Mouse (Mus musculus) MEL (cell line): ENCODE results near the gene 2410004B18Rik. TPM values are rescaled to one million over a fixed set of nuclear protein-coding genes. Genes with fewer than 3 reads are reported as not detected.

ENCODE experiments used
- DNase-seq: peaks from one replicate; pipeline ENCODE4 v3.0.0; 2011; ENCODE audit warnings: low read depth, low spot score
- H3K27ac ChIP-seq: 2 replicates; pipeline ENCODE4 v1.5.1; 2012; ENCODE audit warnings: low read depth, mild to moderate bottlenecking, control low read depth, low read length, moderate library complexity; ENCODE audit not compliant: control insufficient read depth
- H3K27me3 ChIP-seq, 2 experiments: fragments of 150-350 bp in 1 of 2; sonication (generic) in 1 of 2; 2 replicates each; pipeline ENCODE4 v1.6.1; 2012; ENCODE audit warnings: low read length in 2 of 2, mild to moderate bottlenecking in 2 of 2, improper control_type of control experiment in 1 of 2, moderate library complexity in 1 of 2; ENCODE audit not compliant: insufficient read depth in 2 of 2, control insufficient read depth in 1 of 2
- H3K36me3 ChIP-seq, 2 experiments: 2 replicates each; pipeline ENCODE4 v1.6.1; 2012 to 2014; ENCODE audit warnings: low read length in 2 of 2, improper control_type of control experiment in 1 of 2, inconsistent platforms in 1 of 2, mild to moderate bottlenecking in 1 of 2; ENCODE audit not compliant: insufficient read depth in 2 of 2, control insufficient read depth in 1 of 2
- H3K4me1 ChIP-seq, 2 experiments: fragments of 150-350 bp in 1 of 2; sonication (generic) in 1 of 2; 2 replicates each; pipeline ENCODE4 v1.6.1; 2012; ENCODE audit warnings: low read length in 2 of 2, improper control_type of control experiment in 1 of 2, mild to moderate bottlenecking in 1 of 2; ENCODE audit not compliant: insufficient read depth in 2 of 2, control insufficient read depth in 1 of 2
- H3K4me3 ChIP-seq, 2 experiments: fragments of 150-350 bp in 1 of 2; sonication (generic) in 1 of 2; 2 replicates each; pipeline ENCODE4 v1.5.1; 2012; ENCODE audit warnings: low read depth in 2 of 2, low read length in 2 of 2, mild to moderate bottlenecking in 2 of 2, moderate library complexity in 2 of 2, control low read depth in 1 of 2, improper control_type of control experiment in 1 of 2; ENCODE audit not compliant: control insufficient read depth in 1 of 2, insufficient read depth in 1 of 2
- H3K79me2 ChIP-seq: 2 replicates; pipeline ENCODE4 v1.6.1; 2012; ENCODE audit warnings: mild to moderate bottlenecking, low read length, moderate library complexity; ENCODE audit not compliant: control insufficient read depth, poor library complexity, insufficient read depth
- H3K9ac ChIP-seq: 2 replicates; pipeline ENCODE4 v1.6.1; 2012; ENCODE audit warnings: low read depth, mild to moderate bottlenecking, control low read depth, low read length, moderate library complexity; ENCODE audit not compliant: control insufficient read depth, poor library complexity, severe bottlenecking
- H3K9me3 ChIP-seq: fragments of 150-350 bp; sonication (generic); replicated peaks from 2 replicates; pipeline ENCODE4 v1.6.1; 2012; ENCODE audit warnings: mild to moderate bottlenecking, low read length, improper control_type of control experiment, moderate library complexity; ENCODE audit not compliant: insufficient read depth
- BHLHE40 ChIP-seq: IDR thresholded peaks from 2 replicates; pipeline ENCODE4 v1.6.1; 2012; ENCODE audit warnings: low read depth, mild to moderate bottlenecking, inconsistent platforms, low read length, improper control_type of control experiment, borderline replicate concordance
- CHD1 ChIP-seq: IDR thresholded peaks from 2 replicates; pipeline ENCODE4 v1.6.1; 2012; ENCODE audit warnings: low read depth, mild to moderate bottlenecking, inconsistent platforms, low read length, improper control_type of control experiment
- CHD2 ChIP-seq: IDR thresholded peaks from 2 replicates; pipeline ENCODE4 v1.6.1; 2011; ENCODE audit warnings: low read length, improper control_type of control experiment
- CTCF ChIP-seq, 3 experiments: IDR thresholded peaks in 2 of 3; conservative IDR thresholded peaks in 1 of 3; 2 replicates each; pipeline ENCODE4 v1.5.1; 2011 to 2012; ENCODE audit warnings: low read length in 3 of 3, low read depth in 2 of 3, mild to moderate bottlenecking in 2 of 3, improper control_type of control experiment in 1 of 3, inconsistent platforms in 1 of 3, mixed read lengths in 1 of 3, moderate library complexity in 1 of 3; ENCODE audit not compliant: control insufficient read depth in 1 of 3, insufficient read depth in 1 of 3, poor library complexity in 1 of 3, severe bottlenecking in 1 of 3
- E2F4 ChIP-seq: IDR thresholded peaks from 2 replicates; pipeline ENCODE4 v1.6.1; 2011; ENCODE audit warnings: low read depth, low read length, improper control_type of control experiment, borderline replicate concordance
- ELF1 ChIP-seq: IDR thresholded peaks from 2 replicates; pipeline ENCODE4 v1.6.1; 2014; ENCODE audit warnings: low read depth, mild to moderate bottlenecking, inconsistent platforms, low read length, improper control_type of control experiment, moderate library complexity
- EP300 ChIP-seq, 2 experiments: IDR thresholded peaks; 2 replicates each; pipeline ENCODE4 v1.6.1; 2011; ENCODE audit warnings: improper control_type of control experiment in 2 of 2, low read length in 2 of 2, low read depth in 1 of 2, mild to moderate bottlenecking in 1 of 2
- ETS1 ChIP-seq: IDR thresholded peaks from 2 replicates; pipeline ENCODE4 v1.6.1; 2012; ENCODE audit warnings: low read depth, mild to moderate bottlenecking, inconsistent platforms, low read length, improper control_type of control experiment, moderate library complexity
- GATA1 ChIP-seq: IDR thresholded peaks from 2 replicates; pipeline ENCODE4 v1.6.1; 2011; ENCODE audit warnings: low read depth, low read length, improper control_type of control experiment
- HCFC1 ChIP-seq: IDR thresholded peaks from 2 replicates; pipeline ENCODE4 v1.6.1; 2012; ENCODE audit warnings: low read depth, mild to moderate bottlenecking, inconsistent platforms, low read length, improper control_type of control experiment, moderate library complexity
- JUND ChIP-seq: IDR thresholded peaks from 2 replicates; pipeline ENCODE4 v1.6.1; 2011; ENCODE audit warnings: low read depth, mild to moderate bottlenecking, improper control_type of control experiment, low read length
- KAT2A ChIP-seq: conservative IDR thresholded peaks from 2 replicates; pipeline ENCODE4 v1.6.1; 2012; ENCODE audit warnings: low read depth, low read length, improper control_type of control experiment, inconsistent platforms
- MAX ChIP-seq: IDR thresholded peaks from 2 replicates; pipeline ENCODE4 v1.6.1; 2011; ENCODE audit warnings: low read length, improper control_type of control experiment
- MAZ ChIP-seq: IDR thresholded peaks from 2 replicates; pipeline ENCODE4 v1.6.1; 2012; ENCODE audit warnings: low read depth, mild to moderate bottlenecking, inconsistent platforms, low read length, improper control_type of control experiment
- MXI1 ChIP-seq: IDR thresholded peaks from 2 replicates; pipeline ENCODE4 v1.6.1; 2011; ENCODE audit warnings: mild to moderate bottlenecking, low read depth, low read length, improper control_type of control experiment
- MYC ChIP-seq: IDR thresholded peaks from 2 replicates; pipeline ENCODE4 v1.6.1; 2011; ENCODE audit warnings: low read depth, mild to moderate bottlenecking, low read length, improper control_type of control experiment, moderate library complexity
- NELFE ChIP-seq: IDR thresholded peaks from 2 replicates; pipeline ENCODE4 v1.6.1; 2011; ENCODE audit warnings: low read depth, low read length, improper control_type of control experiment
- NRF1 ChIP-seq: IDR thresholded peaks from 2 replicates; pipeline ENCODE4 v1.6.1; 2014; ENCODE audit warnings: low read depth, mild to moderate bottlenecking, inconsistent platforms, low read length, improper control_type of control experiment, moderate library complexity; ENCODE audit not compliant: poor library complexity, insufficient read depth, severe bottlenecking
- POLR2A ChIP-seq, 2 experiments: IDR thresholded peaks; 2 replicates each; pipeline ENCODE4 v1.6.1; 2011 to 2012; ENCODE audit warnings: low read length in 2 of 2, mild to moderate bottlenecking in 2 of 2, control low read depth in 1 of 2, improper control_type of control experiment in 1 of 2, low read depth in 1 of 2, moderate library complexity in 1 of 2; ENCODE audit not compliant: control insufficient read depth in 1 of 2, insufficient read depth in 1 of 2, poor library complexity in 1 of 2
- POLR2AphosphoS2 ChIP-seq: IDR thresholded peaks from 2 replicates; pipeline ENCODE4 v1.6.1; 2011; ENCODE audit warnings: low read length, improper control_type of control experiment
- RAD21 ChIP-seq: IDR thresholded peaks from 2 replicates; pipeline ENCODE4 v1.6.1; 2011; ENCODE audit warnings: mild to moderate bottlenecking, low read depth, low read length, improper control_type of control experiment
- RCOR1 ChIP-seq: IDR thresholded peaks from 2 replicates; pipeline ENCODE4 v1.6.1; 2012; ENCODE audit warnings: low read depth, mild to moderate bottlenecking, inconsistent platforms, low read length, improper control_type of control experiment
- SIN3A ChIP-seq: IDR thresholded peaks from 2 replicates; pipeline ENCODE4 v1.6.1; 2012; ENCODE audit warnings: low read length, improper control_type of control experiment, inconsistent platforms
- SMC3 ChIP-seq: IDR thresholded peaks from 2 replicates; pipeline ENCODE4 v1.6.1; 2011; ENCODE audit warnings: low read depth, low read length, improper control_type of control experiment
- USF1 ChIP-seq: IDR thresholded peaks from 2 replicates; pipeline ENCODE4 v1.6.1; 2014; ENCODE audit warnings: low read depth, mild to moderate bottlenecking, inconsistent platforms, low read length, improper control_type of control experiment, moderate library complexity
- ZC3H11A ChIP-seq: IDR thresholded peaks from 2 replicates; pipeline ENCODE4 v1.6.1; 2012; ENCODE audit warnings: low read depth, mild to moderate bottlenecking, inconsistent platforms, low read length, improper control_type of control experiment
- ZMIZ1 ChIP-seq: IDR thresholded peaks from 2 replicates; pipeline ENCODE4 v1.6.1; 2012; ENCODE audit warnings: low read depth, mild to moderate bottlenecking, inconsistent platforms, low read length, improper control_type of control experiment, moderate library complexity
- ZNF384 ChIP-seq: IDR thresholded peaks from 2 replicates; pipeline ENCODE4 v1.6.1; 2012; ENCODE audit warnings: low read depth, mild to moderate bottlenecking, inconsistent platforms, low read length, improper control_type of control experiment
- polyA plus RNA-seq, 2 experiments: library from polyadenylated mRNA; stranded (reverse) in 1 of 2; unstranded in 1 of 2; fragments of >175 nt in 1 of 2; fragments of >200 nt in 1 of 2; gene quantifications; 2 replicates each; pipeline versions ENCODE4 v1.2.1 to v1.2.4; 2012; ENCODE audit warnings: low replicate concordance in 2 of 2, low read depth in 1 of 2; ENCODE audit not compliant: insufficient read length in 2 of 2, insufficient read depth in 1 of 2, missing spikeins in 1 of 2
- total RNA-seq: library from RNA; depleted of rRNA; stranded (reverse); fragments of 300-350 nt; gene quantifications from 2 replicates; pipeline ENCODE4 v1.2.3, GENCODE M21; 2012

The 2410004B18Rik gene
- total and polyA plus RNA-seq, 3 experiments = 32.3 to 42.3 TPM; not detected in 1

DNA sequence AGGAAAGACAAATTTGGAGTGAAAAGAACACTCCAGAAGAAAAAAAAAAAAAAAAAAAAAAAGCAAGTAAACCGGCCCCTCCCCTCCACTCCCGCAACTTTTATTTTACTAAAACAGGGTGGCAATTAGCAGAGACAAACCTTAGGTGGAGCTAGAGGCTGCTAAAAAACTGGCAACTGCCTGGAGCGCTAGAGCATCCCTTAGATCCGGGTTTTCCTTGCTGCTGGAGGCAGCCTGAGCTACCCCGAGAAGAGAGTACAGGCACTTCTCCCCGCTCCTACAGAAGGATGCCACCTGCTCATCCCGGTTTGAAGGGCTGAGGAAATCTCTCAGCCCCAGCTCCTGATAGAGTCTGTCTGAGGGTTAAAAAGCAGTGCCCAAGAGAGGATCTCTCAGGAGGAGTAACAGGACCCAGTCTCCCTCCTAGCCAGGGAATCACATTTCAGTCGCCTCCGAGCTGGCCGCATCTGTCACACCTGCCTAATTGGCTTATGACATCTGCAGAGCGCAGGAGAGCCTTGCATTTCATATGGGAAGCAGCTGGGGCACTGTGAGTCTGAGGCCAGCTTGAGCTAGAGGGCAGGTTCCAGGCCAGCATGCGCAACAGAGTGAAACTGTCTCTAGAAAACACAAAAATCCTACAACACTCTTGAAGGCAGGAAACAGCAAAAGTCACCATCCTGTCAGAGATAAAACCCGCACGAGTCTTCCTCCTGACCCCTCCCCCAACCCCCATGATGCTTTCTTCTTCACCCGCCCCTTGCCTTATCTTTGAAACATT, 12.4 kb downstream of the 2410004B18Rik start:
- peak overlapping the region; percentile 100 for H3K27ac ChIP-seq
- DNase-seq = peak; percentile 93
- H3K9me3 ChIP-seq = no peaks in the 10 kb centered on the region
- peaks cover 2 to 47% of the 10 kb centered on the region in 2 experiments; a peak in 3 of 4 replicates for H3K36me3 ChIP-seq
- peaks cover 8 to 53% of the 10 kb centered on the region in 2 experiments for H3K4me1 ChIP-seq
- no peaks in the 10 kb centered on the region for H3K27me3 ChIP-seq
- peak overlapping the region; percentile 32 to 54 for H3K4me3 ChIP-seq
- peak overlapping the region; percentile 58 for H3K9ac ChIP-seq
- TF ChIP-seq CHD1 (0 out of 2 replicates have a peak, but pooled peaks have one; percentile 31), USF1 (peak; percentile 25; the same call in 1 of the 2 replicates), POLR2AphosphoS2 (no peak), RAD21 (peak; percentile 88), RCOR1 (peak; percentile 38; the same call in 1 of the 2 replicates), SIN3A (peak; percentile 89), ETS1 (peak; percentile 92), CTCF (IDR thresholded peaks at IDR 0.05 in 2 of 3, conservative IDR thresholded peaks at IDR 0.05 in 1 of 3; ENCODE audit: control insufficient read depth in 1 of 3, insufficient read depth in 1 of 3, low read depth in 2 of 3, low read length in 3 of 3, poor library complexity in 1 of 3, severe bottlenecking in 1 of 3) (peak; percentile 34 to 80 (median 55)), NRF1 (peak; percentile 49; the same call in 1 of the 2 replicates), CHD2 (no peak), MAZ (peak; percentile 56), ZC3H11A (peak; percentile 58), BHLHE40 (peak; percentile 93), POLR2A (IDR thresholded peaks at IDR 0.05; ENCODE audit: control insufficient read depth in 1 of 2, insufficient read depth in 1 of 2, low read depth in 1 of 2, low read length in 2 of 2, poor library complexity in 1 of 2) (peak; percentile 40 to 60; a peak in 2 of 4 replicates), ZNF384 (peak; percentile 94), SMC3 (peak; percentile 68), GATA1 (peak; percentile 80; the same call in 1 of the 2 replicates), MYC (peak; percentile 90), KAT2A (0 out of 2 replicates have a peak, but pooled peaks have one; percentile 44), MAX (no peak; the same call in 1 of the 2 replicates), E2F4 (no peak), HCFC1 (peak; percentile 72), ZMIZ1 (no peak), EP300 (IDR thresholded peaks at IDR 0.05; ENCODE audit: low read depth in 1 of 2, low read length in 2 of 2) (peak in 1 of 2 experiments; percentile 82; a peak in 2 of 4 replicates), ELF1 (0 out of 2 replicates have a peak, but pooled peaks have one; percentile 15), JUND (no peak), NELFE (peak; percentile 68), MXI1 (peak; percentile 66; the same call in 1 of the 2 replicates)
- no peaks in the 10 kb centered on the region; the same call in 1 of the 2 replicates for H3K79me2 ChIP-seq
